Mouse (Mus musculus): ENCODE results near the gene Mmp13.
"Not testable (repeated sequence)": the region's sequence is repeated elsewhere in the genome, so short reads cannot be mapped to it uniquely, and the experiment has no call there.

Gene Mmp13

GRCm38 (mm10) chr9:7272214-7272613 lies at the start of gene Mmp13:
TSS of gene Mmp13 (plus strand) at chr9:7272514.
- no peak for DNase-seq (ENCODE audit: low read depth)

- no peak for DNase-seq (ENCODE audit: low read depth)
Observed at GRCm38 (mm10) chr9:7238619-7239018, 33.7 kb upstream of the Mmp13 start.

- DNase-seq (ENCODE audit: low read depth): no peak
Observed at GRCm38 (mm10) chr9:7239967-7240366, 32.3 kb upstream of the Mmp13 start.

DNA sequence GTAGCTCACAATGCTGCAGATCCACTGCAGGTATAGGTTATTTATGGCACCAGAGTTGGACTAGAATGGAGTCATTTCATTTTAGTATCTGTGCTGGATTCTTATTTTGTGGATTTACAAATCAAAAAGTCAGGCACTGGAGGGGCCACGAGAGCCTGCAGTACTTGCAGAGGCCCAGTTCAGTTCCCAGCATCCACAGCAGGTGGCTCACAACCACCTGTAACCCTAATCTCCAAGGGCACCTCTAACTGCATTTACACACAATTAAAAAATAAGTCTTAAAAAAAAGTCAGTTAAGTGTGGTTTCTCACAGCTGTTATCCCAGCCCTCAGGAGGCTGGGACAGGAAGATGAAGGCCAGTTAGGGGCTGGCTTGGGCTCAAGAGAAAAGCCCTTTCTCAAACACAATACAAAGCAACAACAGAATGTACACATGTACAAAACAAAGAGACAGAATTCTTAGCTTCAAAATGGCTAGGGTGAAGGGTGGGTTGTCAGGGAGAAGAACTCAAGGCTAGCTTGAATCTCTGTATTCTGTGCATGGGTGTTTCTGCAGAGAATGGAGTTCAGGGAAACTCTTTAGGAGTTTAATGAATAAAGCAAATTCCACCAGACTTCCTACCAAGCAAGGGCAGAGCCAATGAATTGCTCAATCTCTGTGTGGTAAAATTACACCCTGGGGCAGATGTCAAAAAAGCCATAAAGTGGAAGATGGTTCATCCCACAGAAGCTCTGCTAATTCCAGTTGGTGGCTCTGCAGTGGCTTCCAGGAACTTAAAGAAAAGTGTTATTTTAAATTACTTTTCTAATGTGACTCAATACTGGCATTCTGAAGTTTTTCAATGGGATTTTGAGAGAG lies 19.3 kb upstream of the Mmp13 start:
- no peak for DNase-seq (ENCODE audit: low read depth)

DNA sequence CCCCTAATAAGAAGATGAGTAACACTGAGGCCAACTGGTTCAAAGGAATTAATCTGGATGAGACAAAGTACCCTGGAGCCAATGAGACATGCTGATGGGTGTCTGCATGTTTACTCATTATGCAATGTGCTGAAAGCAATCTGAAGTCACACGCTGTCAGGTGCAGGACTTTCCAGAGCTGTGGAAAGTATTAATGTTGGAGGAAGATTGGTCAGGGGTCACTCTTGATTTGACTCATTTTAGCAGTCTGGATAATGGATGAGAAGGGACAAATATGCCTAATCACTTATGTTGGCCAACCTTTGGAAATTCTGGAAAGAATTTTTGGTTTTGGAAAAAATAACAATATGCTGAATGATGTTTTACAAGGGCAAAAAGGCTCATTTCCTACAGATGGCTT lies 10.6 kb upstream of the Mmp13 start:
- no peak for DNase-seq (ENCODE audit: low read depth)

DNA sequence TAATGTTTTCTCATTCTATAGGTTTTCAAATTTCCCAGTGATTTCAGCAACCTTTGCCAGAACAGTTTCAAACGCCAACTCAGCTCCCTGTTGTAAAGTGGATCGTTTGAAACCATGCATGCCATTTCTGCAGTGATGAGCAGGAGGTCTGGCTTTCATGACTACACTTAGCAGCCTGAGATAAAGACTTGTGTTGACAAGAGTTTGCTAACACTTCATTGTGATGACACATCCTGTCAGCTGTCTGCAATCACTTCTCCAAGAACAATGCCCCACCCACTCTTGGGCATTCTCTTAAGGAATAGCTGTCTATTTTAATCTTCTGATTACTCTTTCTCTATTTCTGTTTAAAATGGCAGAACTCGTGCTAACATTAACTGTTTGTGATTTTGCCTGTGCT lies 2.2 kb upstream of the Mmp13 start:
- no peak for DNase-seq (ENCODE audit: low read depth)

DNA sequence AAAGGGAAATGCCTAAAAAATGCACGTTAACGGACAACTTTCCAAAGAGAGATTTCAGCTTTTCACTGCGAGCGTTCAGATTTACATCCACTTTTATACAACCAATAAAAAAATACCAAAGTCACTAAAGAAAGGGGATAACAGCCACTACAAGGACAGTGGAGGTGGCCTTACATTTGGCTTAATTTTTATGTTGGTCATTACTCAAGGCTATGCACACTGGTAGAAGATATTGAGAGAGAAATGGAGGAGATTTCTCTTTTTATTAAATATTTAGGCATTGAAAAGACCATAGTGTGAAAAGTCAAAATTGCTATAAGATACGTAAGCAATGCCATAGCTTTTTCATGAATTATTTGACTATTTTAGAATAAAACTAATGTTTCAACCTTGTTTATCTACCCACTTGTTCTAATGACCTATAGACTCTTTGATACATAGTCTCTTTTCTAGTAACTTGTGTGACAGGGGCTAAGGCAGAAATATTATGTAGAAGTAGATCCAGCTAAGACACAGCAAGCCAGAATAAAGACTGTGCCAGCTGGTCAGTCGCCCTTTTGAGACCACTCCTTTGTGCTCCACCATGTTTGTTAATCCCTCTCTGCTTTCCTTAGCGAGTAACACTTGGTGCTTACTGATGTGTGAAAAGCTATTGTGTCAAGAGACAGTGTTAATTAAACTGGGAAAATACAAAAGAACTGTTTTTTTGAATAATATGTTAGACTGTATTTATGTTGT lies 10.4 kb downstream of the Mmp13 start:
- DNase-seq (ENCODE audit: low read depth): no peak

GRCm38 (mm10) chr9:7283303-7283684 lies 11.0 kb downstream of the Mmp13 start:
- not testable (repeated sequence) for DNase-seq (ENCODE audit: low read depth)

GRCm38 (mm10) chr9:7289501-7289900 lies 17.2 kb downstream of the Mmp13 start:
- no peak for DNase-seq (ENCODE audit: low read depth)

DNA sequence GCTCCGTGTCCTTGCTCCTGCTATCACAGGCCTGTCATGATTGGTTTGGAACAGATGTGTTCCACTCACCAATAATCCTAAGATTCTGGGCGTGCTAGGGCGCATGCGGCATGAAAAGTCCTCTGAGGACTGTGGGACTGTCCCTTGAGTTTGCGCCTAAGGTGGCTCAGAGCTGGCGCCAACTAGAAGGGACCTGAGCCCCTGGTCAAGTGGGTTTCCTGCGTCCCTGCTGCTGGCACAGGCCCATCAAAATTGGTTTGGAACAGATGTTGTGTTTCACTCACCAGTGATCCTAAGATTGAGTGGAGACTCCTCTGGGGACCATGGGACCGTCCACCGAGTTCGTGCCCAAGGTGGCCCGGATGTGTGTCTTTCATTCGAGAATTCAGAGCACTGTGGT lies 17.6 kb downstream of the Mmp13 start:
- DNase-seq (ENCODE audit: low read depth): no peak

DNA sequence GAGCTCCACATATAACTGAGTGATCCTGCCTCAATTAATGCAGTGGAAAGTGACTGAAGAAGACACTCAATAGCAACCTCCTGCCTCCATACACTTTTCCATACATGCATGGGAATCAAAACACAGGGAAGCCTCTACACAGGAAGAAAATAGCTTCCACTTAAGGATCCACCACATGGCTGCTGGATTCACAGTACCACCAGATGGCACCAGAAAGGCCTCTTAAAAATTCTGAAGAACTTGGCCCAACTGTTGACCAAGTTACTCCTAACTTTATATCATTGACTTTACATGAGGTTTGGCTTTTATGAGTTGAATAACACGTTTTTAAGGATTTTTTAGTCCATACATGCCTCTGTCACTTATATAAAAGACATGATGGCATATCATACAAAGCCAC lies 19.8 kb downstream of the Mmp13 start:
- no peak for DNase-seq (ENCODE audit: low read depth)

GRCm38 (mm10) chr9:7331847-7332246 lies 59.5 kb downstream of the Mmp13 start:
- no peak for DNase-seq (ENCODE audit: low read depth)

All from naive thymus-derived CD4-positive, alpha-beta T cell, adult 2 months (primary cell).